Mouse (Mus musculus) ES-Bruce4 (cell line): ENCODE measurements around the gene Cdc42se1.

ENCODE experiments used
- CTCF ChIP-seq: IDR thresholded peaks from one replicate; pipeline ENCODE4 v1.8.1; 2011; ENCODE audit warnings: low read depth, low read length
- EP300 ChIP-seq: IDR thresholded peaks from 2 replicates; pipeline ENCODE4 v1.6.1; 2011; ENCODE audit warnings: low read depth, low read length; ENCODE audit not compliant: insufficient read depth
- POLR2A ChIP-seq: IDR thresholded peaks from one replicate; pipeline ENCODE4 v1.8.1; 2011; ENCODE audit warnings: low read length; ENCODE audit not compliant: insufficient read depth

- TF ChIP-seq CTCF (no peak), POLR2A (no peak), EP300 (no peak)
Observed at GRCm38 (mm10) chr3:95250783-95251424, 22.4 kb downstream of the Cdc42se1 start, which contains the start of gene Bnipl.
